ENCODE assay signal across 8 mouse cellular contexts in genomic region chrX:137038502-137038901, GRCm38 (mm10). TPM values are rescaled to one million over a fixed set of nuclear protein-coding genes. Genes with fewer than 3 reads are reported as not detected.
A peak's percentile ranks its signal among the peaks of the same experiment; 100 is the strongest.
DNase-seq lines count a peak whose midpoint lies in the region; ATAC-seq and TF ChIP-seq lines count a peak whose summit lies in the region.

No protein-coding gene starts in this region.

- H3K4me3 ChIP-seq in kidney, adult 2 months (ENCODE audit: insufficient read depth, low read depth, low read length) = peak overlapping the region; percentile 99
- H3K4me3 ChIP-seq in hindbrain, embryonic 14.5 days (replicated peaks; ENCODE audit: low read length) = peak overlapping the region; percentile 45
- H3K4me3 ChIP-seq in midbrain, embryonic 15.5 days = peak overlapping the region; percentile 58

- DNase-seq in kidney, adult 2 months = no peak
- DNase-seq in kidney, postnatal 10 days = no peak
- DNase-seq in R1 (ENCODE audit: low read depth, low spot score) = peak; percentile 4
- no peak for DNase-seq in hindbrain, embryonic 14.5 days (ENCODE audit: low spot score)
- no peak for DNase-seq in frontal cortex, postnatal 10 days (ENCODE audit: low spot score in 2 of 2)
- no peak for DNase-seq in thymus, postnatal 14 days

- TF ChIP-seq POLR2A in kidney, adult 2 months (IDR thresholded peaks at IDR 0.05; ENCODE audit: low read depth, low read length) = no peak

- 0 out of 2 replicates have a peak overlapping the region, but pooled peaks have one; percentile 17 for H3K27ac ChIP-seq in kidney, adult 2 months (ENCODE audit: insufficient read depth, low read depth, low read length)
- H3K27ac ChIP-seq in hindbrain, embryonic 14.5 days = peak overlapping the region; percentile 92
- peak overlapping the region; percentile 94 for H3K27ac ChIP-seq in midbrain, embryonic 15.5 days

- no peaks in the 10 kb centered on the region for H3K36me3 ChIP-seq in kidney, adult 2 months (ENCODE audit: control insufficient read depth, insufficient read depth, low read length)
- H3K36me3 ChIP-seq in hindbrain, embryonic 14.5 days (replicated peaks; ENCODE audit: control insufficient read depth, insufficient read depth) = no peaks in the 10 kb centered on the region
- H3K36me3 ChIP-seq in midbrain, embryonic 15.5 days (replicated peaks) = no peaks in the 10 kb centered on the region

- peak overlapping the region; percentile 57 for H3K4me2 ChIP-seq in hindbrain, embryonic 14.5 days (replicated peaks)
- H3K4me2 ChIP-seq in midbrain, embryonic 15.5 days = peak overlapping the region; percentile 50

- WGBS in kidney, adult 2 months = 30% methylated on average over 7 of the region's 7 CpGs
- WGBS in hindbrain, embryonic 14.5 days = 49% methylated on average over 7 of the region's 7 CpGs
- 42% methylated on average over 7 of the region's 7 CpGs for WGBS in midbrain, embryonic 15.5 days

- H3K9ac ChIP-seq in hindbrain, embryonic 14.5 days = peak overlapping the region; percentile 64; the same call in 1 of the 2 replicates
- peak overlapping the region; percentile 55; the same call in 1 of the 2 replicates for H3K9ac ChIP-seq in midbrain, embryonic 15.5 days

- TF ChIP-seq CTCF in kidney, adult 2 months (conservative IDR thresholded peaks at IDR 0.05; ENCODE audit: insufficient read depth, insufficient read length, low read depth, low read length) = no peak

- no peaks in the 10 kb centered on the region for H3K27me3 ChIP-seq in kidney, adult 2 months (replicated peaks; ENCODE audit: control insufficient read depth, insufficient read depth, low read length)
- no peaks in the 10 kb centered on the region for H3K27me3 ChIP-seq in hindbrain, embryonic 14.5 days (ENCODE audit: control insufficient read depth, insufficient read depth, low read length)
- H3K27me3 ChIP-seq in midbrain, embryonic 15.5 days (replicated peaks) = no peaks in the 10 kb centered on the region

- no peaks in the 10 kb centered on the region for H3K4me1 ChIP-seq in kidney, adult 2 months (ENCODE audit: control insufficient read depth, insufficient read depth, low read length)
- no peaks in the 10 kb centered on the region for H3K4me1 ChIP-seq in hindbrain, embryonic 14.5 days (replicated peaks; ENCODE audit: control insufficient read depth, insufficient read depth, low read length)
- H3K4me1 ChIP-seq in midbrain, embryonic 15.5 days = 0 out of 2 replicates have a peak, but pooled peaks cover 7% of the 10 kb centered on the region

- no peaks in the 10 kb centered on the region for H3K9me3 ChIP-seq in hindbrain, embryonic 14.5 days (ENCODE audit: control insufficient read depth, low read length)
- no peaks in the 10 kb centered on the region for H3K9me3 ChIP-seq in midbrain, embryonic 15.5 days

- peak; percentile 36; the same call in 1 of the 2 replicates for ATAC-seq in hindbrain, embryonic 14.5 days (ENCODE audit: low FRiP score)
- ATAC-seq in midbrain, embryonic 15.5 days (replicated peaks) = peak; percentile 61
- ATAC-seq in megakaryocyte-erythroid progenitor cell, adult 5-6 weeks (replicated peaks; ENCODE audit: low FRiP score, low TSS enrichment, poor library complexity, severe bottlenecking) = no peak

RNA-seq across cellular contexts. Expression of gene Slc25a53, which starts 0.4 kb away (rescaled TPM):
- 2.2 and 2.4 TPM in 2 replicates for polyA plus RNA-seq in kidney, adult 2 months (2012; rRNA removed)
- polyA plus RNA-seq in hindbrain, embryonic 14.5 days (2014; fragmentation: Nextera tagmentation; extraction: Ambion mirVana) = 12.9 and 15.9 TPM in 2 replicates
- 14.3 and 15.2 TPM in 2 replicates for polyA plus RNA-seq in midbrain, embryonic 15.5 days (2015; fragmentation: Nextera tagmentation; extraction: Ambion mirVana)
- 3.6 and 8.8 TPM in 2 replicates for total RNA-seq in megakaryocyte-erythroid progenitor cell, adult 5-6 weeks (2014; fragmentation: Nextera tagmentation)
- total RNA-seq in megakaryocyte-erythroid progenitor cell, adult 5-6 weeks (2017) = 5.9 and 6.0 TPM in 2 replicates

RNA-seq across cellular contexts. Expression of gene Fam199x, which starts 10.9 kb away (rescaled TPM):
- 0.83 and 0.91 TPM in 2 replicates for polyA plus RNA-seq in kidney, adult 2 months (2012; rRNA removed)
- polyA plus RNA-seq in hindbrain, embryonic 14.5 days (2014; fragmentation: Nextera tagmentation; extraction: Ambion mirVana) = 10.9 and 11.5 TPM in 2 replicates
- 8.5 and 9.4 TPM in 2 replicates for polyA plus RNA-seq in midbrain, embryonic 15.5 days (2015; fragmentation: Nextera tagmentation; extraction: Ambion mirVana)
- total RNA-seq in megakaryocyte-erythroid progenitor cell, adult 5-6 weeks (2014; fragmentation: Nextera tagmentation) = 3.4 and 5.5 TPM in 2 replicates
- 7.1 and 10.6 TPM in 2 replicates for total RNA-seq in megakaryocyte-erythroid progenitor cell, adult 5-6 weeks (2017)

RNA-seq across cellular contexts. Expression of gene Zcchc18, which starts 45.5 kb away (rescaled TPM):
- polyA plus RNA-seq in kidney, adult 2 months (2012; rRNA removed) = 0.30 and 0.92 TPM in 2 replicates
- 372 and 450 TPM in 2 replicates for polyA plus RNA-seq in hindbrain, embryonic 14.5 days (2014; fragmentation: Nextera tagmentation; extraction: Ambion mirVana)
- polyA plus RNA-seq in midbrain, embryonic 15.5 days (2015; fragmentation: Nextera tagmentation; extraction: Ambion mirVana) = 413 and 428 TPM in 2 replicates
- not detected in 2 replicates for total RNA-seq in megakaryocyte-erythroid progenitor cell, adult 5-6 weeks (2014; fragmentation: Nextera tagmentation)
- total RNA-seq in megakaryocyte-erythroid progenitor cell, adult 5-6 weeks (2017) = not detected in 2 replicates

Comparison
In these comparisons a context has a peak if more than half of its experiments do, and no peak if none do; other contexts are left out.
1. H3K27ac ChIP-seq: peak in every context shown above with its lines; median percentile 94 in midbrain, embryonic 15.5 days; 92 in hindbrain, embryonic 14.5 days; 17 in kidney, adult 2 months.
2. H3K4me3 ChIP-seq: peak in every context shown above with its lines; median percentile 99 in kidney, adult 2 months; 58 in midbrain, embryonic 15.5 days; 45 in hindbrain, embryonic 14.5 days.
3. RNA of gene Zcchc18, which starts 45.5 kb away (polyA plus RNA-seq): 413 to 428 TPM in midbrain, embryonic 15.5 days and 372 to 450 TPM in hindbrain, embryonic 14.5 days; 0.30 to 0.92 TPM in kidney, adult 2 months; every median in the first group is over 100 times any median in the second.